Mouse (Mus musculus): ENCODE data around the gene Ap2s1.
A peak's percentile ranks its signal among the peaks of the same experiment; 100 is the strongest.

Ap2s1 gene

GRCm38 (mm10) chr7:16755362-16756017 lies 17.3 kb downstream of the Ap2s1 start:
- no peak for DNase-seq

GRCm38 (mm10) chr7:16758872-16759574 lies 20.8 kb downstream of the Ap2s1 start:
- DNase-seq, result peak; percentile 36 to 44

DNA sequence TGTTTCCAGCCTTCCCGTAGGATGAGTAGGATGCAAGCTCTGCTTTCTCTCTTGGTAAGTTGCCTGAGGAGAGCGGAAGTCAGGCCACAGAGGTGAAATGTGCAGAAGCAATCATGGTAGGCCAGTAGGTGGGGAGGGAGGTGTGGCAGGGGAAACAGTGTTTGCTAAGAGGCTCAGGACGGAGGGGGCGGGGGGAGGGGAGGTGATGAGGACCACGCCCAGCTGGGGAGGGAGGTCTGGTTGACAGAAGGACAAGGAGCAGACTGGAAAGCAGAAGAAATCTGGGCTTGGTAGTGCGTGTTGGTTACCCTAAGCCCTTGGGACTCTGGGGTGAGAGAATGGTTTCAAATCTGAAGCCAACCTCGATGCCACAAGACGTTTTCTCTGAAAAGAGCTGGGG lies 22.1 kb downstream of the Ap2s1 start:
- peak; percentile 27 to 34 for DNase-seq

DNA sequence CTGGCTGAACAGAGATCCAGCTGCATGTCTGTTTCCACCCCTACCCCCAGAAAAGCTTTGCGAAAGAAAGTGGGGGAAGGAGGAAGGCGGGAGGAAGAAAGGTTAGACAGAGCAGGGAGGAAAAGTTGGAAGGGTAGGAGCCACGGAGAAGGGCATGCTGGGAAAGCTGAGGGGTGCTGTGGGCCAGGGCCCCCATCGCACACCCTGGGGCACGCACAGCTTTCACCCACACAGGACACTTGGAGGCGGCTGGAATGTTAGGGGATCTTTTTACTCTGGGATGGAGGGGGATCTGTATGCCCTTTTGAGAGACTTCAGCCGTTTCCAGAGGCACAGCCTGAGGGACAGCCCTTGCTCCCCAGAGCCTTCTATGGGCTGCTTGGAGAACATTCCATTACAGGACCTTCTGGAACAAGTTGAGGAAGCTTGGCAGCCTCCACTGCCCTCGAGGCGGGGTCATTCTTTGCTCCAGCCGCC lies 22.8 kb downstream of the Ap2s1 start:
- DNase-seq, result no peak

GRCm38 (mm10) chr7:16761630-16762029 lies 23.4 kb downstream of the Ap2s1 start:
- DNase-seq, result no peak

DNA sequence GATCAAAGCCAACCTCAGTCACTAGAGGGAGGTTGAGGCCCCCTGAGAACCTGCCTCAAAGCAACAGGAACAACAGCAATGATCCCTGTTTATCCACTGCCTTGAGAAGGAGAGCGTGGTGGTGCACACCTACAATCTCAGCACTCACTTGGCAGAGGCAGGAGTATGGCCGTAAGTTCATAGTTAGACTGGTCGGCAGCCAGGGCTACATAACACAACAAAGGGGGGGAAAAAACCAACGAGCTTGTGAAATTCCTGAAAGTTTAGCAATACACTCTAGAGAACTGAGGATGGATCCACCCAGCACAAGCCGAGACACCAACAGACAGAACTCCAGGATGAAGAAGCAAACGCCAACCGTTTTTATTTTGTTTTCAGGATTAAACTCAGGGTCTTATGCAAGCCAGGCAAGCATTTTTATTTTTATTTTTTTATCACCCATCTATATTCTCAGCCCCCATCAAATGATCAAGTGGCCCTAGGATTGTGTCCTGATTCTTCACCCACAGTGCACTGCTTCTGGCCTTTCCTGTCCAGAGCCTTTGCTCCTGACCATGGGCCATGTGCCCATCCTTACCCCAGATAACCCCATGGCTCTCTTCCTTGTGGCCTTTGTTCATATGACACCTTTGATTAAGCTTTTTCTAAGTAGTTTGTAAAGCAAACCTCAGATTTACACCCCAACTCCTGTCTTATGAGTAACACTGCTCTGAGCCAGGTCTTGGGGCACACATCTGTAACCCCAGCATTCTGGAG lies 25.4 kb downstream of the Ap2s1 start:
- no peak for DNase-seq

DNA sequence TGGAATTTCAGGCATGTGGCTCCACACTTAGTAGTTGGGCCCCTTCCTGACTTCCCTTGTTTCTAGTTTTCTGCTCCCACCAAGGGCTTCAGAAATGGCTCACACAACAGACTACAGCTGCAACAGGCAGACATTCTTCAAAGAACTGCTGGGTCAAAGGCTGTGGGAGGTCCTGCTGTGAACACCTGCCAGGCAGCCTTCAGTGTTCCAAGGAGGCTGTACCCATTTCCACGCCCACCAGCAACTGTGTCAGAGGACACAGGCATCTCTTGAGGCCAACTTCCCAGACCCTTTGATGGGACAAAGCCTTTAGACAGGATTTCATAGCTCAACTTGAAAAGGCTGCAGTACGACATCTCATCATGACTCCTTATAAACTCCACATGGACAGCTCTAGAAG lies 28.2 kb downstream of the Ap2s1 start:
- no peak for DNase-seq

DNA sequence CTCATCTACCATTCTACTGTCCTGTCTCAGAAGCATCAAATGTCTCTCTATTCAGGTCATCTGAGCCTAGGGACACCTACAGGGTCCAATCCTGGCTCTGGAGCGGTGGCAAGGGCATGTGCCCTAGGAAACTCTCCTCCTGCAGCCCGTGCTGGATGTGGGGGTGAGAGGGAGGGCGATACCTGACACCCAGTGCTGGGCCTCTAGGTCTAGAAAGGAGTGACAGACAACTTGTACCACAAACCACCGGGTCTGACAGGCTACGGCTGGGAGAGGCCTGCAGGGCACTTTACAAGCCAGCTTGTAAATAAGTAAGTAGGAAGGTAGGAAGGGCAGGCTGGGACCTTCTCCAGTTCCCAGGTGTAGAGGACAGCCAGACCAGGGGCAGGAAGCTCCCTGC lies 37.7 kb downstream of the Ap2s1 start:
- no peak for DNase-seq

GRCm38 (mm10) chr7:16780076-16780475 lies 41.9 kb downstream of the Ap2s1 start:
- DNase-seq, result no peak

DNA sequence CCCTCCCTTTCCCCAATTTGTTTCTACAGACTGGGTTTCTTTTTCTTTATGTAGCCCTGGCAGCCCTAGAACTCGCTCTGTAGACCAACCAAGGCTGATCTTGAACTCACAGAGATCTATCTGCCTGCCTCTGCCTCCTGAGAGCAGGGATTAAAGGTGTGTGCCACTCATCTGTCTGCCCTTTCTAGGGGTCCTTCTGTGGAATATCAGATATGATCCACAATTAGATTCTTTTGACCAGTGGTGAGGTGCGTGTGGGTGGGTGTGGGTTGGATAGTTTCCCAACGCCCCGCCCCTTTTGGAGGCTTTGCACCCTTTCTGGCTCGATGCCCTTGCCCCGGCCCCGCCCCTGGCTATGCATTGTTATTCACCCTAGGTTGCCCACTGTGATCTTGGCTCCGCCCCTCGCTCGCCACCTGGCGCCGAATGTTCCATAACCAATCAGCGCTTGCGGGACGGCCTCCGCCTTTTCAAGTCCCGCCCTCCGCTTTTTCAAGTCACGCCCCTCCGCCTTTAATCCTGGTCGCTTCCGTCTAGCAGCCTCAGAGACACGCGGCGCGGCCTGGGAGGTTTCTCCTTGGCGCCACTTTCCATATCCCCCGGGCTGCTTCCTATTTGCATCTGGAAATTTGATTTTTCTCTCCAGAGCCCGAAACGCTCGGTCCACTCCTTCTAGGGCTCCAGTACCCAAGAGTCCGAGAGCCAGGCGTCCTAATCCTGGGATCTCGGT lies 42.8 kb downstream of the Ap2s1 start, which contains the start of gene Slc1a5:
Slc1a5 (plus strand) TSS at position 516 of the 730 bp plus-strand sequence.
- peak; percentile 95 to 97 for DNase-seq

DNA sequence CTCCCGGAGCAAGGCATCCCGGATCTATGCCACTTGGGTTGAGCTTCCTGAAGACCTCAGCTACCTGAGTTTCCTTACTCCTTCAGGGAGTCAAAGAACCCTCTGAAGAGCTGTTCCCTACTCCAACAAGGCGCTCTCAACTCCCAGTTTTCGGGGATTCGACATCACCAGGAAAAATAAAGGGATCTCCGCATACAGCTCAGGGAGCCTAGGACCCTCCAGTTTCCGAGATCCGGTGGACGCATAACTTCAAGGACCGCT lies 43.3 kb downstream of the Ap2s1 start:
- no peak for DNase-seq

DNA sequence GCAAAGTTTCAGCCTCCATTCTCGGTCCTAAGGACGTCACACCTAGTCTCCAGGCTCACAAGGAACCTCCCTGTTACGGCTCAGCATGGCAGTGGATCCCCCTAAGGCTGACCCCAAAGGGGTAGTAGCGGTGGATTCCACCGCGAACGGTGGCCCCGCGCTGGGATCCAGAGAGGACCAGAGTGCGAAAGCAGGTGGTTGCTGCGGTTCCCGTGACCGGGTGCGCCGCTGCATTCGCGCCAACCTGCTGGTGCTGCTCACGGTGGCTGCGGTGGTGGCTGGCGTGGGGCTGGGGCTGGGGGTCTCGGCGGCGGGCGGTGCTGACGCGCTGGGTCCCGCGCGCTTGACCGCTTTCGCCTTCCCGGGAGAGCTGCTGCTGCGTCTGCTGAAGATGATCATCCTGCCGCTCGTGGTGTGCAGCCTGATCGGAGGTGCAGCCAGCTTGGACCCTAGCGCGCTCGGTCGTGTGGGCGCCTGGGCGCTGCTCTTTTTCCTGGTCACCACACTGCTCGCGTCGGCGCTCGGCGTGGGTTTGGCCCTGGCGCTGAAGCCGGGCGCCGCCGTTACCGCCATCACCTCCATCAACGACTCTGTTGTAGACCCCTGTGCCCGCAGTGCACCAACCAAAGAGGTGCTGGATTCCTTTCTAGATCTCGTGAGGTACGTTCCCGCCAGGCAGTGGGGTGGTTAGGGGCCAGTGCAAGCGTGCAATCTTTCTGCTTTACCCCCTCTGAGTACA lies 43.8 kb downstream of the Ap2s1 start:
- DNase-seq, result peak; percentile 58 to 62

DNA sequence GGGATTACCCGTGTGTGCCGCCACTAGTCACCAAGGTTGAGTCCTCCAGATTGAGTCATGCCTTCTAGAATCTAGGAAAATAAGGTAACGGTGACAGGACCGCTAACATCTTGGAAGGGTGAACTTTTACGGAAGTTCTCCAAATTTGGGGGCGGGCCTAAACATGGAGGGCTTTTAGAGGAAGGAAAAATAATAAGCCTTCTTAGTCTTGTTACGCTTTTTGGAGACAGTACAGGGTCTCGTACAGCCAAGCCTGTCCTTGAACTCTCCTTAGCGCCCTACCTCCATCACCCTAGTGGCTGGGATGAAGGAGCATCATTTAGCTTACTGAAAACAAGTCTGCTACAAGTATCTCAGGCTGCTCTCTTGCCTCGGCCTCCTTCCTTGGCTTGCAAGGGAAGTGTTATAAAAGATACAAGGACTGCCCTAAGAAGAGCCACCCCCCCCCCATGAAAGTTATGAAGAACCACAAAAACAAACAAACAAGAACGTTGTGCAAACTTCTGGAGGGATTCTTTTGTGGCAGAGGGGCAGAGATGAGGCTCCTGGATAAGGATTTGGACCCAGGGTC lies 44.4 kb downstream of the Ap2s1 start:
- peak; percentile 46 to 48 for DNase-seq

- peak; percentile 52 to 54 for DNase-seq
Measured at GRCm38 (mm10) chr7:16783224-16783688, 45.0 kb downstream of the Ap2s1 start.

DNA sequence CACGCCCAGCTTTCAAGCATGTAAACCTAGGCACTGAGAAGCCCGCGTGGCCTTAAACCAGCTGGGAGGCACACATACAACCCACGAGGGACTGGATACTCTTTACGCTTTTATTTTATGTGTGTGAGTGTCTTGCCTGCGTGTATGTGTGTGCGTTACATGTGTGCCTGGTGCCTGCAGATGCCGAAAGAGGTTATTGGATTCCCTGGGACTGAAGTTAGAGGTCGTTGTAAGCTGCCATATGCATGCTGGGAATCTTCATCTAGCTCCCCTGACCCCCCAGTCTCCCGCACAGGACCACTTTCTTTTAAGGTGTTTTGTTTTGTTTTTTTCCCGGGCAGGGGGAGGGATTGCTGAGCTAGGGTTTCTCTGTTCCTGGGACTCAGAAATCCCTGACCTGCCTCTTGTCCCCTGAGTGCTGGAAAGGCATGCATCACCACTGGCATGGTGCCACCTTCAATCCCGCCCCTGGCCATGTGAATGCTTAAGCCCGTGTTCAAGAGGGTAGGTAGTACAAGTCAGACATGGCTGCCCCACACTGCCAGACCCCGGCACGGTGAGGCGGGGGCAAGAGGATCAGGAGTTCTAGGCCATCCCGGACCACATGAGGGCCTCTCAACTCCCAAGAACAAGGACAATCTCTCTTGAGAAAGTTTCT lies 45.7 kb downstream of the Ap2s1 start:
- peak in 1 of 2 experiments; percentile 23 for DNase-seq

GRCm38 (mm10) chr7:16784498-16784976 lies 46.3 kb downstream of the Ap2s1 start:
- peak; percentile 65 to 71 for DNase-seq

DNA sequence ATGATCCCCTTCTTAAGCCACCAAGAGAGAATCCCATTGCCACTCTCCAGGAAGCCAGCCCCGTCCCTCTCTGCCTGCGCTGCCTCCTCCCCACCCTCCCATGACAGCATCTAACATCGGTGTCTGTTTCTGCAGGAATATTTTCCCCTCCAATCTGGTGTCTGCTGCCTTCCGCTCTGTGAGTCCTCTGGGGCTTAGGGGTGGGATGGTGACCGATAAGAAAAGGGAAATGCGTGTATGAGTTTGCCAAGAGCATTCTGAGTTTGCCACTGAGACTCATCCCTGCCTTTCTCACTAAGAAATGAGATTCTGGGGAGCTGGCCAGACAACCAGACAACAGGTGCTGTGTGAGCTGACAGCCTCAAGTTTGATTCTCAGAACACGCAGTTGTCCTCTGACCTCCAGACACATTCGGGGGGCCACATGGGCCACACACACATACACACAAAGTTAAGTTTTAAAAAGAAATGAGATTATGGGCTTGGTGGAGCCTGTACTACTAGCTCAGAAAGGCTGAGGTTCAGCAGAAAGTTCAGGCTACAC lies 47.4 kb downstream of the Ap2s1 start:
- no peak for DNase-seq

DNA sequence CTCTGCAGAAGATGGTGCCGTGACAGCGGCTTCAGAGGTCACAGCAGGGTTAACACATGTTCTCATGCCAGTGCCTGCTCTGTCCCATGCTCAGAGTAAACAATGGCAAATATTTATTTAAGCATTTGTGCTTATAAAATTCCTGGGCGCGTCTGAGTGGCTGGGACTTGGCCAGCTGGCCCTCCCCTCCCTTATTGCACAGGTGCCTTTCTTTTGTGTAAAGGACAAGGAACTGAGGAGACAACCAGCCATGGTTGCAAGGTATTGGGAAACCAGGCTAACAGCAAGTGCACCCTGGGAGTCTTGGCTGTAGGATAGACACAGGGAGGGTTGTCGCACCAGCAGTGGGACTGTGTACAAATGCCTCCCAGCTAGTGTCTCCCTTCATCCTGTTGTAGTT lies 54.1 kb downstream of the Ap2s1 start:
- DNase-seq, result no peak

- no peak for DNase-seq
Measured at GRCm38 (mm10) chr7:16793010-16793725, 55.0 kb downstream of the Ap2s1 start.

- no peak for DNase-seq
Measured at GRCm38 (mm10) chr7:16794886-16795285, 56.7 kb downstream of the Ap2s1 start.
